14 mouse cellular contexts compared by ENCODE assay signal in the genomic region with DNA sequence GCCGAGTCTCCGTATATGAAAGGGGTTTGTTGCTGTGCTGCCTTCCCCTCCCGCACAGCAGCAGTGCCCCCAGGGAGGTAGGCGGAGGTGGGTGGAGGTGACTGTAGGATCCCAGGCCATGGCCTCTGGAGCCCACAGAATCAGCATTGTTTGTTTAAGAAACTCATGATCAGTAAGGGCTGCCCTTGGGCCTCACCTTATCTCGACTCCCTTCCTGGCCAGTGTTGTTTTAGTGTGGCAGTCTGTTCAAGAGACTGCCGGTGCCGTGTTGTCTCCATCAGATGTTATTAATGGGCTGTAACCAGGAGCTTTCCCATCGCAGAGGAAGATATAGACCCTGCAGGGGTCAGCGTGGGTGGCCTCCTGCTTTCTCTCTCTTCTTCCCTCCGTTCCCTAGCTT.
A peak's percentile ranks its signal among the peaks of the same experiment; 100 is the strongest.
DNase-seq lines count a peak whose midpoint lies in the region; ATAC-seq and TF ChIP-seq lines count a peak whose summit lies in the region.
"Had no signal": no experiment of that assay in that cellular context is flagged by ENCODE, and none has a peak within 500 bp of the region (broad histone marks: within the 10 kb centered on the region; RNA-seq: fewer than 3 reads in every experiment).

No protein-coding gene starts in this region.

- TF ChIP-seq CTCF in hindbrain, postnatal 0 days (IDR thresholded peaks at IDR 0.05; ENCODE audit: low read depth), result no peak
- no peak for TF ChIP-seq CTCF in liver, embryonic 14.5 days (IDR thresholded peaks at IDR 0.05; ENCODE audit: low read depth)

- WGBS in hindbrain, embryonic 10.5 days, result 43% methylated on average over 10 of the region's 10 CpGs
- WGBS in hindbrain, postnatal 0 days, result 74% methylated on average over 10 of the region's 10 CpGs
- WGBS in heart, embryonic 16.5 days, result 13% methylated on average over 10 of the region's 10 CpGs
- WGBS in liver, embryonic 14.5 days (ENCODE audit: insufficient replicate concordance), result 18% methylated on average over 10 of the region's 10 CpGs

- no peak overlapping the region for H3K4me2 ChIP-seq in hindbrain, postnatal 0 days (ENCODE audit: low read depth, low read length)
- H3K4me2 ChIP-seq in heart, embryonic 16.5 days (ENCODE audit: low read depth, low read length), result peak overlapping the region; percentile 19; the same call in 1 of the 2 replicates
- H3K4me2 ChIP-seq in liver, embryonic 14.5 days (ENCODE audit: low read depth), result no peak overlapping the region
- H3K4me2 ChIP-seq: embryonic facial prominence, embryonic 13.5 days; forebrain, embryonic 12.5 days; hindbrain, embryonic 14.5 days had no signal

- H3K4me1 ChIP-seq in hindbrain, embryonic 10.5 days (replicated peaks), result peaks cover 34% of the 10 kb centered on the region
- no peaks in the 10 kb centered on the region for H3K4me1 ChIP-seq in hindbrain, postnatal 0 days (ENCODE audit: insufficient read depth, low read length)
- H3K4me1 ChIP-seq in heart, embryonic 16.5 days (ENCODE audit: control insufficient read depth, insufficient read depth, low read length), result peaks cover 26% of the 10 kb centered on the region
- H3K4me1 ChIP-seq in liver, embryonic 14.5 days (replicated peaks; ENCODE audit: control insufficient read depth in 2 of 2, insufficient read depth in 2 of 2, low read length in 1 of 2), result peaks cover 0 to 10% of the 10 kb centered on the region in 2 experiments; a peak in 2 of 4 replicates

- H3K27ac ChIP-seq in hindbrain, embryonic 10.5 days, result peak overlapping the region; percentile 51; the same call in 1 of the 2 replicates
- no peak overlapping the region for H3K27ac ChIP-seq in hindbrain, postnatal 0 days
- peak overlapping the region; percentile 65 for H3K27ac ChIP-seq in heart, embryonic 16.5 days (ENCODE audit: low read length)
- H3K27ac ChIP-seq in liver, embryonic 14.5 days, result no peak overlapping the region
- H3K27ac ChIP-seq: embryonic facial prominence, embryonic 13.5 days; forebrain, embryonic 12.5 days; hindbrain, embryonic 14.5 days had no signal

- H3K9ac ChIP-seq in hindbrain, postnatal 0 days (replicated peaks; ENCODE audit: low read length), result no peak overlapping the region
- peak overlapping the region; percentile 47 for H3K9ac ChIP-seq in heart, embryonic 16.5 days (ENCODE audit: low read length)
- no peak overlapping the region for H3K9ac ChIP-seq in liver, embryonic 14.5 days (replicated peaks)
- H3K9ac ChIP-seq: embryonic facial prominence, embryonic 13.5 days; forebrain, embryonic 12.5 days; hindbrain, embryonic 14.5 days had no signal

- TF ChIP-seq EP300 in liver, embryonic 14.5 days (IDR thresholded peaks at IDR 0.05; ENCODE audit: low read depth), result no peak

- H3K36me3 ChIP-seq in hindbrain, embryonic 10.5 days, result peaks cover 34% of the 10 kb centered on the region
- H3K36me3 ChIP-seq in hindbrain, postnatal 0 days (ENCODE audit: insufficient read depth, low read length), result no peaks in the 10 kb centered on the region
- peaks cover 4% of the 10 kb centered on the region; the same call in 1 of the 2 replicates for H3K36me3 ChIP-seq in heart, embryonic 16.5 days (ENCODE audit: control insufficient read depth, insufficient read depth)
- no peaks in the 10 kb centered on the region for H3K36me3 ChIP-seq in liver, embryonic 14.5 days (replicated peaks; ENCODE audit: control insufficient read depth, insufficient read depth, low read depth)

- no peaks in the 10 kb centered on the region for H3K9me3 ChIP-seq in hindbrain, embryonic 10.5 days
- no peaks in the 10 kb centered on the region for H3K9me3 ChIP-seq in hindbrain, postnatal 0 days (ENCODE audit: low read length)
- no peaks in the 10 kb centered on the region for H3K9me3 ChIP-seq in heart, embryonic 16.5 days (replicated peaks; ENCODE audit: control insufficient read depth, low read length)
- H3K9me3 ChIP-seq in liver, embryonic 14.5 days (ENCODE audit: control insufficient read depth, low read length), result no peaks in the 10 kb centered on the region
- H3K9me3 ChIP-seq: embryonic facial prominence, embryonic 13.5 days; forebrain, embryonic 12.5 days had no signal

- no peak for ATAC-seq in hindbrain, postnatal 0 days
- ATAC-seq in heart, embryonic 16.5 days (replicated peaks; ENCODE audit: extremely low read depth, insufficient read depth, low FRiP score), result peak; percentile 71
- ATAC-seq in liver, embryonic 14.5 days (ENCODE audit: insufficient read depth), result peak; percentile 23; the same call in 1 of the 2 replicates

- no peaks in the 10 kb centered on the region for H3K27me3 ChIP-seq in hindbrain, embryonic 10.5 days (ENCODE audit: insufficient read depth, poor library complexity, severe bottlenecking)
- no peaks in the 10 kb centered on the region for H3K27me3 ChIP-seq in hindbrain, postnatal 0 days (ENCODE audit: insufficient read depth, low read length)
- no peaks in the 10 kb centered on the region for H3K27me3 ChIP-seq in heart, embryonic 16.5 days (ENCODE audit: control insufficient read depth, insufficient read depth, low read length)
- no peaks in the 10 kb centered on the region for H3K27me3 ChIP-seq in liver, embryonic 14.5 days (ENCODE audit: control insufficient read depth, insufficient read depth, low read length)
- H3K27me3 ChIP-seq: embryonic facial prominence, embryonic 13.5 days; forebrain, embryonic 12.5 days had no signal

- DNase-seq in hindbrain, embryonic 10.5 days (ENCODE audit: low spot score), result no peak
- DNase-seq in hindbrain, postnatal 0 days (ENCODE audit: low spot score), result no peak
- peak; percentile 41 for DNase-seq in embryo, embryonic 10.5 days (ENCODE audit: low spot score)
- DNase-seq in liver, embryonic 14.5 days (ENCODE audit: low read depth in 3 of 3, low spot score in 3 of 3), result no peak
- DNase-seq in layer of hippocampus, postnatal 14 days (ENCODE audit: low spot score in 2 of 2), result no peak
- DNase-seq in adrenal gland, postnatal 36 days, result no peak
- no peak for DNase-seq in thymus, postnatal 4 days
- DNase-seq: cerebellum, adult 9-10 months; kidney, postnatal 10 days; right cerebral cortex, postnatal 4 days had no signal

- no peak overlapping the region for H3K4me3 ChIP-seq in hindbrain, embryonic 10.5 days
- H3K4me3 ChIP-seq in hindbrain, postnatal 0 days (ENCODE audit: low read length), result no peak overlapping the region
- no peak overlapping the region for H3K4me3 ChIP-seq in heart, embryonic 16.5 days (ENCODE audit: low read length)
- H3K4me3 ChIP-seq in liver, embryonic 14.5 days (ENCODE audit: insufficient read depth in 1 of 2, low read depth in 2 of 2, low read length in 2 of 2), result no peak overlapping the region
- H3K4me3 ChIP-seq: embryonic facial prominence, embryonic 13.5 days; forebrain, embryonic 12.5 days had no signal

Comparison
In these comparisons a context has a peak if more than half of its experiments do, and no peak if none do; other contexts are left out.
1. H3K27ac ChIP-seq: peak in hindbrain, embryonic 10.5 days (single experiment) and heart, embryonic 16.5 days (single experiment); none in hindbrain, postnatal 0 days (single experiment) and liver, embryonic 14.5 days (single experiment).